Mouse (Mus musculus) retina, postnatal 7 days (tissue): ENCODE data around the gene Mycbp2.

Source experiments
- DNase-seq: peaks from one replicate; pipeline ENCODE4 v3.0.0-alpha.2; 2012; ENCODE audit warnings: low read depth, low spot score

The Mycbp2 gene

GRCm38 (mm10) chr14:103260437-103260836 is 86.2 kb downstream of the Mycbp2 start:
- DNase-seq = no peak

DNA sequence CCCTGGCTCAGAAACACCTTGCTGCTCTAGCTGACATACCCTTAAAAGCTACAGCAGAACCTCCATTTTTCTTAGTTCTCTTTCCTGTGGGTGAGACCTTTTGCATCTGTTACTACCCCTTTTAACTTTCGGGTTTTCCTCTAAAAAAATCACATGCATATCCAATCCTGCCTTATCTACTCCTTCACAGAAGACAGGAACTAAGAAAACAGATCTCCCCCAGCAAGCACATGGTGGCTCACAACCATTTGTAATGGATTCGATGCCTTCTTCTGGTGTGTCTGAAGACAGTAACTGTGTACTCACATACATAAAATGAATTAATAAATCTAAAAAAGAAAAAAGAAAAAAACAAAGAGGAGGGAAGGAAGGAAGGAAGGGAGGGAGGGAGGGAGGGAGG is 87.9 kb downstream of the Mycbp2 start:
- DNase-seq = no peak

GRCm38 (mm10) chr14:103256866-103257265 is 89.7 kb downstream of the Mycbp2 start:
- no peak for DNase-seq

GRCm38 (mm10) chr14:103254311-103254710 is 92.3 kb downstream of the Mycbp2 start:
- DNase-seq = no peak

DNA sequence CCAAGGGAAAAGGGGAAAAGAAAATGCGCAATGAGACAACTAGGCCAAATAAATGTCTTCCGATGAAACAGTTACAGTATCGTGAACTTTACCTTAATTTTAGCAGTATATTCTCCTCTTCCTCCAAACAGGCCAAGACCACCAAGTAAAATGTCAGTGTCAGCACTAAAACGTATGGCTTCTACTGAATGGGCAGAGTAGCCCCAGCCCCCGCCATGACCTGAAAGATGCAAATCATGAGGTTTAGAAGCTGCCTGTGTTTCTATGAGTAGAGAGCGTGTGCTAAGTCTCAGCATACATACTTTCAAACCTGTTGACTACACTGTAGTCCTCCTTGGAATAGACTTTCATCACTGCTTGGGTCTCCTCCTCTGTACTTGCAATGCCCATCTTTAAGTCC is 104.6 kb downstream of the Mycbp2 start:
- no peak for DNase-seq

GRCm38 (mm10) chr14:103234770-103235169 is 111.8 kb downstream of the Mycbp2 start:
- DNase-seq = no peak

DNA sequence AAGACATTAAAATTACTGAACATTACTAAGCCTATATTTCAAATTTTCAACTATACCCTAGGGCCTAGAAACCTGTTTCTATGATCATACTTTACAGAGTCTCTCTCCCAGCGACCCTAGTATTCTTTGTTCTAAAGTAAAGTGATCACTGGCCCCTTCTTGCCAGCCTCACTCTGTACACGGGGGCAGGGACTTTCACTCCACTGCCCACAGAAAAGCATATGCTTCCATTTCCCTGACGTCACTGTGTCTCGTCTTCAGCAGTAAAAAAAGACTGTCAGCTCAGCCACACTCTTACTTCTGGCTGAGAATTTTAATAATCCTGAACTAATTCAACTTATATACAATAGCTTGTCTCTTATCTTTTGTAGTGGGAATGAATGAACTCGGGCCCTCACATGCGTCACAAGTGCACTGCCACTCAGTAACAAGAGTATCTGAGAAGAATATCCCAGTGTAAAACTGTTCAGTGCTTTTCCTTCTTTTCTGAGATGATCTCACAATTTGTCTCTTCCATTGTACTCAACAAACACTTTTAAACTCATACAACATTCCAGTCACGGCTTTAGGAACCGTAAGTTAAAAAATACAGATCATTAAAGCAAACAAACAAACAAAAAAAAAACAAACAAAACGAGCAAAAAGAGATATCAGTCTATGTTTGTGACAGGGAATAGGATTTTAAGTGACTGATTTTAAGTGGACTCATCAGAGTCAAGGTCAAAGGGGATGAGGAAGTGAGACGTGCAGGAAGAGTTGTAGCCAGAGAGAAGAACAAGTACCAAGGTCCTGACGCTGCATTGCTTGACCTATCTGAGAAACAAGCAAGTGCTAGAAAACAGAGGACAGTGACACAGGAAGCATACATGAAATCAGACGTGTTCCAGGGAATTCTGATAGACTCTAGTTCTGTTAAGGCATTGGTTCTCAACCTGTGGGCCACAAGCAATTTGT is 112.7 kb downstream of the Mycbp2 start:
- no peak for DNase-seq

GRCm38 (mm10) chr14:103222356-103222755 is 124.3 kb downstream of the Mycbp2 start:
- DNase-seq = no peak

DNA sequence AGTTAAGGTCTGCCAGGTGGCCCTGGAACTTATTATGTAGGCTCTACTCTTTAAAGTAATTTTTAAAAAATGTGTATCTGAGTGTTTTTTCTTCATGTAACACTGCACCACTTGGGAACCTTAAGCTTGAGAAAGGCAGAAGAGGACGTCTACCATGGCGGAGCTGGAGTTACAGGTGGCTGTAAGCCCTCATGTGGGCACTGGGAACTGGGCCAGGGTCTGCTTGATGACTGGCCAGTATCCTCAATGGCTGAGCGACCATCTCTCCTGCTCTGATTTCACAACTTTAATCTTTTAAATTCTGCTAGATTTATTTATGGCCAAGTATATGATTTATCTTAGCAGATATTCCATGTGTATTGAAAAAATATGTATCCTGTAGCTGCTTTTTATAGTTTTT is 124.9 kb downstream of the Mycbp2 start:
- no peak for DNase-seq

GRCm38 (mm10) chr14:103216331-103216730 is 130.3 kb downstream of the Mycbp2 start:
- DNase-seq = no peak

DNA sequence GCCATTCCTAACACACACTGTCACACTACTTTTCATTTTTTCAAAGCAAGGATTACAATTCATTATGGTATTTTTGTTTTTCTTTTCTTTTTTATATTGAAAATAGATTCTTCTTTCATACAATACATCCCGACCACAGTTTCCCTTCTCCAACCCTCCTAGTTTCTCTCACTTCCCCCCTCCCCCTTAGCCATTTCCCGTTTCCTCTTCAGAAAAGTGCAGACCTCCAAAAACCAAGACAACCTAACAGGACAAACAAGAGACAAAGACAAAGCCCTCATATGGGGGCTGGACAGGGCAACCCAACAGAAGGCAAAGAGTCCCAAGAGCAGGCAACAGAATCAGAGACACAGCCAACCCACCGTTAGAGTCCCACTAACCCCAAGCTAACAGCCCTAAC is 160.0 kb downstream of the Mycbp2 start:
- no peak for DNase-seq

- no peak for DNase-seq
These were observed 160.5 kb downstream of the Mycbp2 start for GRCm38 (mm10) chr14:103186076-103186475.

- no peak for DNase-seq
These were observed 166.5 kb downstream of the Mycbp2 start for GRCm38 (mm10) chr14:103180096-103180495.

- DNase-seq = no peak
These were observed 183.7 kb downstream of the Mycbp2 start for GRCm38 (mm10) chr14:103162923-103163322.

DNA sequence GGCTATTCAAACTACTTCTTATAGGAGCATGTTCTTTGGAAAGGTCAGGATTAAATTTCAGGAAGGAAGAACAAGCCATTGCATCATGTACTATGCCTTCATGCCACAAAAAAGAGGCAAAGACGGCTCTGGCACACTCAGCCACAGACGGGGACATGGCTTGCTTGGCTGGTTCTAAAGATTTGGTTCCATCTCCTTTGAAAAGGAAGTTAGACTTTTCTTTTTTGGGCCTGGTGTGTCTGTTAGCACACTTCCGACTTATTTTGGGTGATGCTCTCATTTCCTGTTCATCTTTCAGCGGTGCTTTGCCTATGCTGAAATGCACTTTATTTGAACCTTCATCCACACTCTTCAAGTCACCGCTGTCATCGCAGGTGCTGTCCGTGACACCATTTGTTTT is 190.9 kb downstream of the Mycbp2 start:
- DNase-seq = no peak

- no peak for DNase-seq
These were observed 196.5 kb downstream of the Mycbp2 start for GRCm38 (mm10) chr14:103150139-103150538.

GRCm38 (mm10) chr14:103131991-103132390 is 214.6 kb downstream of the Mycbp2 start:
- DNase-seq = peak; percentile 9

DNA sequence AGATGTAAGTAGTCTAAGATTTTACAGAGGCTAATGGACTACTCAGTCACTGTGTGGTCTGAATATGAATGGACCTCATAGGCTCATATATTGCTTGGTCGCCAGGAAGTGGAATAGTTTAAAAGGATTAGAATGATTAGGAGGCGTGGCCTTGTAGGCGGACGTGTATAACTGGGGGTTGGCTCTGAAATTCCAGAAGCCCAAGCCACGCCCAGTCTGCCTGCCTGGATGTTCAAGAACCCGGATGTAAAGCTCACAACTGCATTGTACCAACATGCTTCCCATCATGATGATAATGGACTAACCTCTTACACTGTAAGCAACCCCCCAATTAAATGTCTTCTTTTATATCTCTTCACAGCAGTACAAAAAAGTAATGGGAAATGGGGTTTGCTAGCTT is 220.9 kb downstream of the Mycbp2 start:
- no peak for DNase-seq

- DNase-seq = no peak
These were observed 231.5 kb downstream of the Mycbp2 start for GRCm38 (mm10) chr14:103114994-103115670.

- DNase-seq = no peak
These were observed 233.8 kb downstream of the Mycbp2 start for GRCm38 (mm10) chr14:103112606-103113363.

- DNase-seq = no peak
These were observed 236.6 kb downstream of the Mycbp2 start for GRCm38 (mm10) chr14:103109971-103110370.

DNA sequence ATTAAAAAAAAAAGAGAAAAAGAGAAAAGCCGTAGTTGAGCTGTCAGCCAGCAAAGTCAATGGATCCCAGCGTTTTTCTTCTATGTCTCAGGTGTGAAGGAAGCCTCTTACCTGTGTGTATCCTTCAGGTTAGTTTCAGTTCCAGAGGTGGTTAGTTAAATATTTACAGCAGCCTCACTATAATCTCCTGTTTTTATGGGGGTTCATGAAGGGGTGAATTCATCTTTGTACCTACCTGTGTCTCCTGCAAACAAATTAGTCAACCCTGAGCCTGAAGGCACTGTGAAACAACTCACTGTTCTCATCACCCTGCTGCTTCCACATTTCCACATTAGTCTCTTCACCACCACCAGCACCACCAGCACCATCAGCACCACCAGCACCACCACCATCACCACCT is 240.3 kb downstream of the Mycbp2 start:
- no peak for DNase-seq
